Mouse (Mus musculus) kidney, postnatal 0 days (tissue): ENCODE measurements at regions not wholly inside any gene's neighbourhood (a gene's known extent, or its start where the extent isn't known, plus 50 kb on each side); places are given as distances from the start of the nearest gene placed in this dataset.
A peak's percentile ranks its signal among the peaks of the same experiment; 100 is the strongest.

Source experiments
- ATAC-seq: fragments of 200-750 bp; cut with Nextera tagmentation; replicated peaks from 2 replicates; pipeline ENCODE4 v1.8.0; 2017; ENCODE audit warnings: low read depth, moderate number of reproducible peaks, moderate TSS enrichment, moderate library complexity; ENCODE audit not compliant: low FRiP score
- DNase-seq: peaks from one replicate; pipeline ENCODE4 v3.0.0-alpha.2; 2016; ENCODE audit warnings: low spot score
- H3K27ac ChIP-seq: fragments of 300-500 bp; sonication (generic); 2 replicates; pipeline ENCODE4 v1.5.1; 2014; ENCODE audit warnings: mild to moderate bottlenecking
- H3K27me3 ChIP-seq: fragments of 300-500 bp; sonication (generic); 2 replicates; pipeline ENCODE4 v1.6.1; 2014; ENCODE audit warnings: low read length, mixed read lengths; ENCODE audit not compliant: insufficient read depth
- H3K36me3 ChIP-seq: fragments of 300-500 bp; sonication (generic); 2 replicates; pipeline ENCODE4 v1.6.1; 2014; ENCODE audit warnings: low read length, mixed read lengths; ENCODE audit not compliant: insufficient read depth
- H3K4me1 ChIP-seq: fragments of 300-500 bp; sonication (generic); replicated peaks from 2 replicates; pipeline ENCODE4 v1.6.1; 2014; ENCODE audit warnings: antibody characterized with exemption, low read length, mixed read lengths; ENCODE audit not compliant: insufficient read depth
- H3K4me2 ChIP-seq: fragments of 300-500 bp; sonication (generic); 2 replicates; pipeline ENCODE4 v1.6.1; 2014; ENCODE audit warnings: mild to moderate bottlenecking, low read length, moderate library complexity, mixed read lengths
- H3K4me3 ChIP-seq: fragments of 300-500 bp; sonication (generic); replicated peaks from 2 replicates; pipeline ENCODE4 v1.5.1; 2014; ENCODE audit warnings: low read depth, low read length
- H3K9ac ChIP-seq: fragments of 300-500 bp; sonication (generic); 2 replicates; pipeline ENCODE4 v1.6.1; 2014; ENCODE audit warnings: low read depth, low read length
- H3K9me3 ChIP-seq: fragments of 300-500 bp; sonication (generic); replicated peaks from 2 replicates; pipeline ENCODE4 v1.6.1; 2016; ENCODE audit warnings: low read length, inconsistent platforms, mixed read lengths
- CTCF ChIP-seq: IDR thresholded peaks from 2 replicates; pipeline ENCODE4 v1.5.1; 2016; ENCODE audit warnings: antibody characterized with exemption, low read depth, mild to moderate bottlenecking, moderate library complexity
- WGBS: fragments of 180-500 bp; shearing (Covaris S2); extraction: QIAGEN DNeasy Blood & Tissue Kit; methylation state at CpG from one replicate; pipeline ENCODE4 v1.1.7; 2014; 5-methylcytosine and 5-hydroxymethylcytosine counted together

DNA sequence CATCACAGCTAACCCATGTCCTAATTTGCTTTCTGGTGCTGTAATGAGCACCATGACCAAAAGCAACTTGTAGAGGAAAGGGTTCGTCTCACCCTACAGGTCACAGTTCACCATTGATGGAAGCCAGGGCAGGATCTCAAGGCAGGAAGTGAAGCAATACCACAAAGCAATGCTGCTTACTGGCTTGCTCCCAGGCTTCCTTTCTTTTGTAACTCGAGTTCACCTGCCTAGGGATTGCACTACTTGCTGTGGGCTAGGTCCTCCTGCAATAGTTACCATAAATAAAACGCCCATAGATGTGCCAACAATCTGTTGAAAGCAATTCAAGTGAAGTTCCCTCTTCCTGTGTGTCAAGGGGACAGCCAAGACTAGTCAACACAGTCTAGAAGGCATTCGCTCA is 342.4 kb downstream of the Agtpbp1 start:
- Histone ChIP-seq H3K36me3 (no peaks in the 10 kb centered on the region), H3K27ac (no peak overlapping the region), H3K4me3 (no peak overlapping the region), H3K27me3 (no peaks in the 10 kb centered on the region), H3K9ac (no peak overlapping the region), H3K9me3 (no peaks in the 10 kb centered on the region), H3K4me2 (no peak overlapping the region), H3K4me1 (no peaks in the 10 kb centered on the region)
- WGBS = 55% methylated on average over 4 of the region's 4 CpGs
- ATAC-seq = no peak
- TF ChIP-seq CTCF = no peak
- DNase-seq = no peak

DNA sequence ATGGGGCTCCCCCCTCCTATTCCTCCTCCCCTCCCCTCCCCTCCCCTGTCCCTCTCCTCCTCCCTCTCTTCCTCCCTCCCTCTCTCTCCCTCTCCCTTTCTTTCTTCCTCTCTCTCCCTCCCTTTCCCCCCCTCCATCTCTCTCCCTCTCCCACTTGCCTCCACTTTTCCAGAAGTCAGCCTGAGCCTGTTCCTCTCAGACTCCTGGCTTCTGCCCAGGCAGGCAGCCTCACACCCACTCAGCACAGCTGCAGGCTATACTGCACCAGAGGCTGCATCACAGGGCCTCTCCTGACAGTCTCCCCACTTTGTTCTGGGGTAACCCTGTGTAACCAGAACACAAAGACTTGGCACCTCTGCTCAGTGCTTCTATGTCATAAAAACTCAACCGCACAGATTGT is 346.3 kb downstream of the Agtpbp1 start:
- no peak for TF ChIP-seq CTCF
- Histone ChIP-seq H3K27ac (no peak overlapping the region), H3K4me1 (no peaks in the 10 kb centered on the region), H3K4me2 (no peak overlapping the region), H3K27me3 (no peaks in the 10 kb centered on the region), H3K9me3 (no peaks in the 10 kb centered on the region), H3K4me3 (no peak overlapping the region), H3K9ac (no peak overlapping the region), H3K36me3 (no peaks in the 10 kb centered on the region)
- ATAC-seq (no peak), DNase-seq (peak; percentile 19)
- 39% methylated on average over 1 of the region's 1 CpGs for WGBS

DNA sequence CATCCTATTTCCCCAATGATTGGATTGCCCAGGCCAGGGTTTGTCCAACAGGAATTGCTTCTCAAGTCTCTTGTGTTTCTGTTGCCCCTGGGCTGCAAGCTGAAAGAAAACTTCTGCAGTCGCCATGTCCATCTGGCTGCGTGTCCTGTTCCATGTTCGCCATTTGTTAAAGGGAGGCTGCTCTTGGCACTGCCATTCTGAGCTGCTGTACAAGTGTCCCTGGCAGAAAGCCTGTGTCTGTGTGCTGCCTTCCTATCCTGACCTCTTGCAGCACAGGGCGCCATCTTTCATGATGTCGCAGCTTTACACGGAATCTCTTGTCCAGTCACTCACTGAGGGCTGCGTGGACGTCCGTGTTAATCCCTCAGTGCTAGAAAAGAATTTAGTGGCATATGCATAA is 349.2 kb downstream of the Agtpbp1 start:
- H3K9ac ChIP-seq = no peak overlapping the region
- DNase-seq = no peak
- H3K4me1 ChIP-seq = no peaks in the 10 kb centered on the region
- H3K27me3 ChIP-seq = no peaks in the 10 kb centered on the region
- H3K27ac ChIP-seq = no peak overlapping the region
- ATAC-seq = no peak
- no peaks in the 10 kb centered on the region for H3K9me3 ChIP-seq
- no peak for TF ChIP-seq CTCF
- H3K4me2 ChIP-seq = no peak overlapping the region
- no peak overlapping the region for H3K4me3 ChIP-seq
- 89% methylated on average over 9 of the region's 9 CpGs for WGBS
- H3K36me3 ChIP-seq = no peaks in the 10 kb centered on the region

DNA sequence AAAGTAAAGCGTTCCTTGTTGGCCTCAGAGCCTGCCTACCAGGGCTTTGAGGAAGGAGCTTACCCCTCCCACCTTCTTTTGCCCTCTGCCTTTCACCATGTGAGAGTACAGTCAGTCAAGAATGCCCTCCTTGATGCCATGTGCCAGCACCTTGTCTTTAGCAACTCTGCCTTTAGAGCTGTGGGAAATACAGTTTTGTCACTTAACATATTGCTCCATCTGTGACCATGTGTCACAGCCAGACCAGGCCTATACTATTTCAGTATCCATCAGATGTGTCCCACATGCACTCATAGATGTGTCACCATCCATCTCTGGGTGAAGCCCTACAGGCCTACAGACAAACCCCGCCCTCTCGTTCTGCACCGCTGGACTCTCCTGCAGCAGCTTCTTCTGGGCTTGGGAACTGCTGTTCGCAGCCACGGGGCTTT is 355.9 kb downstream of the Agtpbp1 start:
- DNase-seq (no peak), ATAC-seq (no peak)
- Histone ChIP-seq H3K9me3 (no peaks in the 10 kb centered on the region), H3K4me1 (no peaks in the 10 kb centered on the region), H3K4me3 (no peak overlapping the region), H3K36me3 (no peaks in the 10 kb centered on the region), H3K9ac (no peak overlapping the region), H3K27ac (no peak overlapping the region), H3K27me3 (no peaks in the 10 kb centered on the region), H3K4me2 (no peak overlapping the region)
- WGBS = 82% methylated on average over 6 of the region's 6 CpGs
- TF ChIP-seq CTCF = no peak

DNA sequence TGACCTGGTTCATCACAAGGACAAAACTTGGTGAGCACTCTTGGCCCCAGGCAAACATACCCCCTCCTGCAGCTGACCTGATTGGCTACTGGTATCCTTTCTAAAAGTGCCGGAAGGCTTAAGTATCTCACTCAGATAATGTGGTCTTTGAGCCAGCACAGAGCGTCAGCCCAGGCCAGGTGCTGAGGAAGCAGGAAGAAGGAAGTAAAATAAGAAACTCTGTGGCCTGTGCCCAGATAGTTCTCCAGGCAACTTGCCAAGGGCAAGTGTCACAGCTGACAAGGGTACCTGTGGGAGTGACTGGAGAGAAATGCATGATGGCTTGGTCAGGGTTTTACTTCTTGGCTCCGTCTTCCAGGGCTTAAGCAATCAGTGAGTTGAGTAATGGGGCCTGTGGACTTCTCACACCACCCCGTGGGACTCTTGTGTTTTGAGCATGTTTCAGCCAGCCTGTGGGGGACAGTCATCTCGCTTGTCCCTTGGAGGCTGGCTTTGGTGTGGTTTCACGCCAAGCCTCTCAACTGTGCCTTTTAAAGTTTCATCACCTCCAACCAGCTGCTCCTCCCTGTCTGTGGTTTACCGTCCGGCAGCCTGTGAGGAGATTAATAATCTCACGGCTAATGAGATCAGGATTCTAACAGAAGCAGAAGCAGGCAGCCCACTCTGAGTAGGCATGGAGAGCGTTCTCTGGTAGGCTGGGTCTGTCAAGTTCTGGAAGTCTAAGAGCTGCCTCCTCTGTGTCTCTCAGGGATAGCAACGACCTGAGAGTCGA is 356.8 kb downstream of the Agtpbp1 start:
- Histone ChIP-seq H3K4me1 (no peaks in the 10 kb centered on the region), H3K9me3 (no peaks in the 10 kb centered on the region), H3K4me3 (no peak overlapping the region), H3K36me3 (no peaks in the 10 kb centered on the region), H3K27ac (no peak overlapping the region), H3K9ac (no peak overlapping the region), H3K27me3 (no peaks in the 10 kb centered on the region), H3K4me2 (no peak overlapping the region)
- TF ChIP-seq CTCF = no peak
- DNase-seq (peak; percentile 14), ATAC-seq (no peak)
- 46% methylated on average over 12 of the region's 12 CpGs for WGBS

DNA sequence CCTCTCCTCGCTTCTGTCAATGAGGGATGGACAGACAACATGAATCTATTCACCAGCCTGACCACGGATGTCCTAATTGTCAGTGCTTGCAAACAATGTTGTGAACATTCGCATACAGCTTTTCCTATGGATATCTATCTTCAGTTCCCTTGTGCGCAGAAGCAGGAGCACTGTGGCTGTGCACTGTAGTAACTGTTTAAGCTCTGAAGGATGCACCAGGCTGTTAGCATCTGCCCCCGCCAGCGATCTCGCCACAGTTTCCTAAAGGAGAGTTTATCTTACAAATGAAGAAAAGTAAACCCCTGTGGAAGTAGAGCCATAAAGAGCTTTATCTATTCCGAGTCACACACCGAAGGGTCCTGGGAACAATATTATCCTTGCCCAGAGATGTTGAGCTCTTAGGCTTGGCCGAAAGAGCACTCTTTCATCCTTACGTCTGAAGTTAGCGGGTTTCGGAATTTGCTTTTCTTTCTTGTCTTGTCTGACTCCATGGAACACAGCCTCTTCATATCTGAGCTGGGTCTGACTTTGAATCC is 357.4 kb downstream of the Agtpbp1 start:
- no peaks in the 10 kb centered on the region for H3K27me3 ChIP-seq
- no peak overlapping the region for H3K27ac ChIP-seq
- H3K9me3 ChIP-seq = no peaks in the 10 kb centered on the region
- WGBS = 92% methylated on average over 13 of the region's 13 CpGs
- no peaks in the 10 kb centered on the region for H3K4me1 ChIP-seq
- no peaks in the 10 kb centered on the region for H3K36me3 ChIP-seq
- TF ChIP-seq CTCF = no peak
- no peak for DNase-seq
- no peak overlapping the region for H3K4me2 ChIP-seq
- no peak overlapping the region for H3K4me3 ChIP-seq
- no peak for ATAC-seq
- no peak overlapping the region for H3K9ac ChIP-seq
